Mouse (Mus musculus): ENCODE results near the gene Rbm12. TPM values are rescaled to one million over a fixed set of nuclear protein-coding genes. Genes with fewer than 3 reads are reported as not detected.
"Not testable (repeated sequence)": the region's sequence is repeated elsewhere in the genome, so short reads cannot be mapped to it uniquely, and the experiment has no call there.

The Rbm12 gene
- polyA plus RNA-seq, 1 experiment from 2014 or later = 22.3 TPM

DNA sequence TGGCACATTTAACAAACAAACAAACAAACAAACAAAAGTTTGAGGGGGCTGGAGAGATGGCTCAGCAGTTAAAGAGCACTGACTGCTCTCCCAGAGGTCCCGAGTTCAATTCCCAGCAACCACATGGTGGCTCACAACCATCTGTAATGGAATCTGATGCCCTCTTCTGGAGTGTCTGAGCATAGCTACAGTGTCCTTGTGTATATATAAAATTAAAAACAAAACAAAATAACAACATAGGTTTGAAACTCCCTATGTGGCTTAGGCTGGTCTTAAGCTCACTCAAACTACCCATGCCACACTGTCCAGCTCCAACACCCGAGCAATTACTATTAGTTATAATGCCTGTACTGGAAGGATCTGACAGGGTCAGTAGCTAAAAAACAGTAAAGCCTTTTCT is 31.0 kb upstream of the Rbm12 start:
- Histone ChIP-seq H3K9me3 (replicated peaks; ENCODE audit: control insufficient read depth, low read length) (no peaks in the 10 kb centered on the region), H3K4me3 (ENCODE audit: low read depth, low read length) (peak overlapping the region; percentile 60), H3K9ac (ENCODE audit: low read depth, low read length) (peak overlapping the region; percentile 74; the same call in 1 of the 2 replicates), H3K27me3 (ENCODE audit: control insufficient read depth, insufficient read depth, low read length) (no peaks in the 10 kb centered on the region), H3K4me1 (ENCODE audit: control insufficient read depth, insufficient read depth, low read length) (peaks cover 5% of the 10 kb centered on the region), H3K27ac (ENCODE audit: low read depth, low read length) (no peak overlapping the region), H3K4me2 (peak overlapping the region; percentile 90), H3K36me3 (ENCODE audit: control insufficient read depth, insufficient read depth, low read length) (peaks cover 3% of the 10 kb centered on the region)
- ATAC-seq (replicated peaks; ENCODE audit: insufficient number of reproducible peaks, low FRiP score, low TSS enrichment) = no peak
- 79% methylated on average over 2 of the region's 2 CpGs for WGBS (ENCODE audit: insufficient replicate concordance)

DNA sequence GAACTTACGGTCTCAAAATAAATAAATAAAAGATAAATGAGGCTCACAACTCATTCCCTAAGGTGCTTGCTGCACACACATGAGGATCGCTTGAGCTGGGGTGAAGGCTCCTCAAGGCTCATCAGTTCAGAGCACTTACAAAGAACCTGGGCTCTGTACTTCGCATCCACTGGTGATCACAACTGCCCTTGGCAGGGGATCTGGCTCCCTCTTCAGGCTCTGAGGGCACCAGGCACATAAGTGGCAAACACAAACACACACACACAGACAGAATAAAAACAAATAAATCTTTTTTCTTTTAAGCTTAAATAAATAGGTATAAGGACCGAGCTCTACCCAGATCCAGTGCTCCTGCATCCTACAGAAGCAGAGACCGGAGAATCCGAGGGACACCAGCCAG is 23.9 kb upstream of the Rbm12 start:
- H3K27me3 ChIP-seq (ENCODE audit: control insufficient read depth, insufficient read depth, low read length) = no peaks in the 10 kb centered on the region
- WGBS (ENCODE audit: insufficient replicate concordance) = 80% methylated on average over 6 of the region's 6 CpGs
- no peaks in the 10 kb centered on the region for H3K9me3 ChIP-seq (replicated peaks; ENCODE audit: control insufficient read depth, low read length)
- no peaks in the 10 kb centered on the region for H3K36me3 ChIP-seq (ENCODE audit: control insufficient read depth, insufficient read depth, low read length)
- no peaks in the 10 kb centered on the region for H3K4me1 ChIP-seq (ENCODE audit: control insufficient read depth, insufficient read depth, low read length)
- ATAC-seq (replicated peaks; ENCODE audit: insufficient number of reproducible peaks, low FRiP score, low TSS enrichment) = no peak
- H3K9ac ChIP-seq (ENCODE audit: low read depth, low read length) = no peak overlapping the region
- H3K4me3 ChIP-seq (ENCODE audit: low read depth, low read length) = no peak overlapping the region
- no peak overlapping the region for H3K4me2 ChIP-seq
- no peak overlapping the region for H3K27ac ChIP-seq (ENCODE audit: low read depth, low read length)

DNA sequence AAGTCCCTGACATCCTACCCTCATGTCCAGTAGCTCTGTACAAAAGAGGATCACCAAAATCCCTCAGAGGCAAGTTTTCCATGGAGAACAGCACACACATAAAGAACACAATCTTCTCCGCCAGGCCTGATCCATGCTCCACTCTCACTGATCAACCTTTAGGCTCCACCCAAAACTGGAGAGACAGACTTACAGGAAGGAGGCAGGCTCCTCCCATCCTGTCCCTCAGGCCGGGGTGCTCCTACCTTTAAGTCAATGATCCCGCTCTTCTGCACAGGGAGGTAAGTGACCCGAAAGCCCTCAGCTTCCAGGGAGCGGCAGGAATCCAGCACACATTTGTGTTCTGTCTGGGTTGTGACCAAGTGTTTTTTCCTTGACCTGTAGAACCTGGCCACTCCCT is 22.4 kb upstream of the Rbm12 start:
- Histone ChIP-seq H3K36me3 (ENCODE audit: control insufficient read depth, insufficient read depth, low read length) (no peaks in the 10 kb centered on the region; the same call in 1 of the 2 replicates), H3K4me1 (ENCODE audit: control insufficient read depth, insufficient read depth, low read length) (no peaks in the 10 kb centered on the region), H3K4me3 (ENCODE audit: low read depth, low read length) (no peak overlapping the region), H3K9ac (ENCODE audit: low read depth, low read length) (no peak overlapping the region), H3K4me2 (no peak overlapping the region), H3K27me3 (ENCODE audit: control insufficient read depth, insufficient read depth, low read length) (no peaks in the 10 kb centered on the region), H3K9me3 (replicated peaks; ENCODE audit: control insufficient read depth, low read length) (no peaks in the 10 kb centered on the region), H3K27ac (ENCODE audit: low read depth, low read length) (no peak overlapping the region)
- ATAC-seq (replicated peaks; ENCODE audit: insufficient number of reproducible peaks, low FRiP score, low TSS enrichment) = no peak
- WGBS (ENCODE audit: insufficient replicate concordance) = 83% methylated on average over 5 of the region's 5 CpGs

DNA sequence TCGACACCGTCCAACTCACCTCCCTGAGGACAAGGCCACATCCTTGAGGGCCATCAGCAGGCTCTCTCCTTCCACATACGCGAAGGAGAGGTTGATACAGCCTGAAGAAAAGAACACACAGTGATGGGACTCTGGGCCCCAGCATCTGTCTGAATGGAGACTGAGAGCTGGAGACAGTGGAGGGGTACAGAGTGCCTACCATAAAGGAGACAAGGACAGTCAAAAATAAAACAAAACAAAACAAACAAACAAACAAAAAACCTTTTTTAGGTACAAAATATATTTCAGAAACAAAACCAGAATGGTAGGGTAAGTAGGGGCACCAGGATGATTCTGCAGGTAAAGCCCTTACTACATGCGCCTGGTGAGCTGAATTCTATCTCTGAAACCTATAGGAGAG is 15.2 kb upstream of the Rbm12 start, which contains the start of gene Gm28036:
Gene Gm28036, minus strand, starts transcription at position 101 of the 400 bp plus-strand sequence.
- Histone ChIP-seq H3K9ac (ENCODE audit: low read depth, low read length) (no peak within 1 kb of the TSS), H3K9me3 (replicated peaks; ENCODE audit: control insufficient read depth, low read length) (no peaks in the 10 kb centered on the region), H3K27ac (ENCODE audit: low read depth, low read length) (no peak within 1 kb of the TSS), H3K4me1 (ENCODE audit: control insufficient read depth, insufficient read depth, low read length) (no peaks in the 10 kb centered on the region), H3K36me3 (ENCODE audit: control insufficient read depth, insufficient read depth, low read length) (peaks cover 6% of the 10 kb centered on the region; the same call in 1 of the 2 replicates), H3K4me2 (no peak within 1 kb of the TSS), H3K4me3 (ENCODE audit: low read depth, low read length) (no peak within 1 kb of the TSS), H3K27me3 (ENCODE audit: control insufficient read depth, insufficient read depth, low read length) (no peaks in the 10 kb centered on the region)
- no peak for ATAC-seq (replicated peaks; ENCODE audit: insufficient number of reproducible peaks, low FRiP score, low TSS enrichment)
- 89% methylated on average over 5 of the region's 5 CpGs for WGBS (ENCODE audit: insufficient replicate concordance)

DNA sequence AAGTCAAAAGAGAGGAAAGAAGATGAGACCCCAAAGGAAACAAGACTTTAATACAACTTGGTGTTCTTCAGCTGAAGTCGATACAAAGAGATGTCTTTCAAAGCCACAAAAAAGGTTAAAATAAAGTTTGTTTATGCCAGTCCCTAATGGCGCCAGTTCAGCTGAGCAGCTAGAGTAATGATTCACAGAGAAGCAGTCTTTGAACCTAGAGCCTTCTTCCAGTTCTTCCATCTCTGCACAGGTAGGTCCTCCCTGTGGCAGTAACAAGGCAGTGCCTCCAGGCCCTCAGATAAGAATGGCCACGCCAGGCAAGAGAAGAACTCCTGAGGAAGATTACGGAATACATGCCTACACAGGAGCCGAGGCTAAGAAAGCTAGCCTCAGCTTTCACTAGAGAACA is 12.0 kb upstream of the Rbm12 start:
- Histone ChIP-seq H3K9ac (ENCODE audit: low read depth, low read length) (no peak overlapping the region), H3K9me3 (replicated peaks; ENCODE audit: control insufficient read depth, low read length) (no peaks in the 10 kb centered on the region), H3K4me2 (no peak overlapping the region), H3K4me3 (ENCODE audit: low read depth, low read length) (no peak overlapping the region), H3K27me3 (ENCODE audit: control insufficient read depth, insufficient read depth, low read length) (no peaks in the 10 kb centered on the region), H3K27ac (ENCODE audit: low read depth, low read length) (no peak overlapping the region), H3K4me1 (ENCODE audit: control insufficient read depth, insufficient read depth, low read length) (no peaks in the 10 kb centered on the region), H3K36me3 (ENCODE audit: control insufficient read depth, insufficient read depth, low read length) (peaks cover 6% of the 10 kb centered on the region; the same call in 1 of the 2 replicates)
- no peak for ATAC-seq (replicated peaks; ENCODE audit: insufficient number of reproducible peaks, low FRiP score, low TSS enrichment)
- WGBS (ENCODE audit: insufficient replicate concordance) = 86% methylated on average over 5 of the region's 5 CpGs

DNA sequence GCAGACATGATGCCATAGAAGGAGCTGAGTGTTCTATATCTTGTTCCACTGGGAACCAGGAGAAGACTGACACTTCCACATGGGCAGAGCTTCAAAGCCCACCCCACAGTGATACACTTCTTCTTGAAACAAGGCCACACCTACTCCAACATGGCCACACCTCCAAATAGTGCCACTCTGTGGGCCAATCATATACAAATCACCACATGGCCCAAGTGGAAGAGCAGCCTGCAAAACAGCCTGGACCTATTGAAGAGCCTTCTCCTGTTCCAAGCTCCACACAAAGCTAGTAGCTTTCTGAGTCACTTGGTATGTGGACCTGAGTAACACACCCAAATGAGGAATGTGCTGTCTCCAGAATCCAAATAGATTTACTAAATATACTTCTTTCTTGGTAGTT is 7.8 kb upstream of the Rbm12 start:
- Histone ChIP-seq H3K4me3 (ENCODE audit: low read depth, low read length) (no peak overlapping the region), H3K9ac (ENCODE audit: low read depth, low read length) (no peak overlapping the region), H3K9me3 (replicated peaks; ENCODE audit: control insufficient read depth, low read length) (no peaks in the 10 kb centered on the region), H3K27ac (ENCODE audit: low read depth, low read length) (no peak overlapping the region), H3K4me1 (ENCODE audit: control insufficient read depth, insufficient read depth, low read length) (no peaks in the 10 kb centered on the region), H3K4me2 (no peak overlapping the region), H3K36me3 (ENCODE audit: control insufficient read depth, insufficient read depth, low read length) (0 out of 2 replicates have a peak, but pooled peaks cover 2% of the 10 kb centered on the region), H3K27me3 (ENCODE audit: control insufficient read depth, insufficient read depth, low read length) (no peaks in the 10 kb centered on the region)
- no peak for ATAC-seq (replicated peaks; ENCODE audit: insufficient number of reproducible peaks, low FRiP score, low TSS enrichment)

DNA sequence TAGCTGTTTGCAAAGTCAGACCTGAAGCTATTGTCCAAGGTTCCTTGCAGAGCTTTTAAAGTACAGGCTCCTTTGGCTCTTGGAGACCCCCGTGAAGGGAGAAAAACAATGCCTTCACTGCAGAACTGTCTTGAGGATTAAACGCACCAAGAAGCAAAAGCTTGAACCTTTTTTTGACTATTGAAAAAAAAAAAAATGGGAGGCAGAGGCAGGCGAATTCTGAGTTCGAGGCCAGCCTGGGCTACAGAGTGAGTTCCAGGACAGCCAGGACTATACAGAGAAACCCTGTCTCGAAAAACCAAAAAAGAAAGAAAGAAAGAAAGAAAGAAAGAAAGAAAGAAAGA is 274 bp upstream of the Rbm12 start:
- peak overlapping the region; percentile 86 for H3K4me2 ChIP-seq
- peak overlapping the region; percentile 98 for H3K4me3 ChIP-seq (ENCODE audit: low read depth, low read length)
- 24% methylated on average over 5 of the region's 5 CpGs for WGBS (ENCODE audit: insufficient replicate concordance)
- H3K9me3 ChIP-seq (replicated peaks; ENCODE audit: control insufficient read depth, low read length); H3K4me1 ChIP-seq (ENCODE audit: control insufficient read depth, insufficient read depth, low read length); ATAC-seq (replicated peaks; ENCODE audit: insufficient number of reproducible peaks, low FRiP score, low TSS enrichment); H3K36me3 ChIP-seq (ENCODE audit: control insufficient read depth, insufficient read depth, low read length); H3K27me3 ChIP-seq (ENCODE audit: control insufficient read depth, insufficient read depth, low read length): not testable (repeated sequence)
- H3K27ac ChIP-seq (ENCODE audit: low read depth, low read length) = peak overlapping the region; percentile 92
- peak overlapping the region; percentile 98 for H3K9ac ChIP-seq (ENCODE audit: low read depth, low read length)

DNA sequence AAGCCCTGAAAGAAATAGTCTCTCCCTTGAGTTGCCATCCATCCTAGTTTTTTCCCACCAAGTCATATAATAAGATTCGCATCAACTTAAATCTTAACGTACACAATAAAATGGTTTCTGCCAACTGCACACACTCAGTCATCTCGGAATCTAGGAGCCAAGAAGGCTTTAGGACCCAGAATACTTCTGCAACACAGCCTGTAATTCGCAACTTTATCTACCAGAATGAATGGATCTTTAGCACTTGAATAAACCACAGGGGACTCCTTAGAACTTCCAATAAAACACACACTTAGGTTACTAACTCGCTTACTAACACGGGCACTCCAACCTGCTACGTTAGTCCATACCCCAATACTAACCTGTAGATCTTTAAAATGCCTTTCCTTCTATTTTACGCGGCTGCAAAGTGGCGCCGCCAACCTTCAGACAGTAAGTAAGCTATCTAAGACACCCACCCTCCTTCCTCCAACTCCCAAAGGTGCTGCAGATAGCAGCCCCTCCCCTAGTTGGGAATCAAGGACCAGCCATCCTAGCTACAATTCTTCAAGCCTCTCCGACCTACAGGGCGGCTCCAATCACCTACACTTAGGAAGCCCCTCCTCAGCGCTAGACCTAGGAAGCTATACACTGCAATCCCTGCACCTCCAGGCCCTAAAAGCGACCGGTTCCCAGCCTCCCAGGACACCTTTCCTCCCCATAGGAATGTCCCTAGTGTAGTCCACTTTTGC is 986 bp downstream of the Rbm12 start:
- Histone ChIP-seq H3K4me2 (peak overlapping the region; percentile 86), H3K9me3 (replicated peaks; ENCODE audit: control insufficient read depth, low read length) (no peaks in the 10 kb centered on the region), H3K27ac (ENCODE audit: low read depth, low read length) (peak overlapping the region; percentile 92), H3K4me3 (ENCODE audit: low read depth, low read length) (peak overlapping the region; percentile 98), H3K36me3 (ENCODE audit: control insufficient read depth, insufficient read depth, low read length) (no peaks in the 10 kb centered on the region), H3K4me1 (ENCODE audit: control insufficient read depth, insufficient read depth, low read length) (peaks cover 3% of the 10 kb centered on the region; the same call in 1 of the 2 replicates), H3K27me3 (ENCODE audit: control insufficient read depth, insufficient read depth, low read length) (no peaks in the 10 kb centered on the region), H3K9ac (ENCODE audit: low read depth, low read length) (peak overlapping the region; percentile 98)
- peak; percentile 65 for ATAC-seq (replicated peaks; ENCODE audit: insufficient number of reproducible peaks, low FRiP score, low TSS enrichment)
- WGBS (ENCODE audit: insufficient replicate concordance) = 2% methylated on average over 16 of the region's 16 CpGs

DNA sequence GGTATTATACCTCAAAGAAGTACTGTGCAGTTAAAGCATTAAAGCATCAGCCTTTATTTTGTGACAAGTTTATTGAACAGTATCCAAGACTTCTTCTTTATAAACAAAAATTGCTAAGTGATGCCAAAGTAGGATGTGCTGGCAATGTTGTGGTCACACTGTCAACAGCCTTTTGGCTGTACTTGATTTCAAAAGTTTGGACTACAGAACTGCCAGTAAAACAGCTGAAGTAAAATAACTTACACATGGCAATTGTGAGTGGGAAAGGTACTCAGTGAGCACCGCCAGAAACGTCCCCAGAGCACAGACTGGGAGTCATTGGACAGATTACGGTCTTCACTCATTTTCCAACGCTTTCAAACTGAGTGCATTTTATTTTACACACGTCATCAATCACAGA is 19.9 kb downstream of the Rbm12 start:
- Histone ChIP-seq H3K9me3 (replicated peaks; ENCODE audit: control insufficient read depth, low read length) (no peaks in the 10 kb centered on the region), H3K4me1 (ENCODE audit: control insufficient read depth, insufficient read depth, low read length) (no peaks in the 10 kb centered on the region), H3K9ac (ENCODE audit: low read depth, low read length) (no peak overlapping the region), H3K36me3 (ENCODE audit: control insufficient read depth, insufficient read depth, low read length) (peaks cover 18% of the 10 kb centered on the region), H3K4me2 (no peak overlapping the region), H3K4me3 (ENCODE audit: low read depth, low read length) (no peak overlapping the region), H3K27me3 (ENCODE audit: control insufficient read depth, insufficient read depth, low read length) (no peaks in the 10 kb centered on the region), H3K27ac (ENCODE audit: low read depth, low read length) (no peak overlapping the region)
- WGBS (ENCODE audit: insufficient replicate concordance) = 86% methylated on average over 5 of the region's 5 CpGs
- no peak for ATAC-seq (replicated peaks; ENCODE audit: insufficient number of reproducible peaks, low FRiP score, low TSS enrichment)

All from heart, embryonic 11.5 days (tissue).